ENCODE assay signal across 10 mouse cellular contexts in the genomic region with DNA sequence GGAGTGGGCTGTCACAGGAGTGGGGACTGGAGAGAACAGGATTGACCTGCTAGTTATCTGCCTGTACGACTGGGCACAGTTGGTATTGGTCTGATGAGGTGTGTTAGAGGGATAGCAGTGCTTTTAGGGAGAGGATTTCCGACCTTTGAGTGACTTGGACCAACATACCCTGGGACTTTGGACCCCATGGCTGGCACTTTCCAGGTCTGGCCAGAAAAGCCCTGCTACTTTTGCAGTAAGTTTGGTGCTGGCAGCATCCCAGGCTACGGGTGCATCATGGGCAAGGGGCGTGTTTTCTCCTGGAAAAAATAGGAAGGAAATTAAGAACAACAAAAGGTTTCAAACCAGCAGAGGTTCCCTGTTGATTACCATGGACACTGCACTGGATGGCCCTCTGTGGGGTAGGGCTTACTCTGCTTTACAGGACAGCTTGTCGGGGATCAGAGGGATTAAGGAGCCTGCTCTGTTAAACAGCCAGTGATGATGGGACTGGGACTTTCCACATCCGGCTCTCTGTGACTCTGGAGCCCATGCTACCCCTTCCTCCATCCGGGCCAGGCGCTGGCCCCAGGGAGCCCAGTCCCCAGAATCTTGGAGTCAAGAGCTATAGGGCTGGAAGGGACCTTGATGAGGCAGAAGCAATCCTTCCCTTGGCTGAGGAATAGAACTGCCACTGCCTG. TPM values are rescaled to one million over a fixed set of nuclear protein-coding genes. Genes with fewer than 3 reads are reported as not detected.
DNase-seq lines count a peak whose midpoint lies in the region; ATAC-seq and TF ChIP-seq lines count a peak whose summit lies in the region.
"Had no signal": no experiment of that assay in that cellular context is flagged by ENCODE, and none has a peak within 500 bp of the region (broad histone marks: within the 10 kb centered on the region; RNA-seq: fewer than 3 reads in every experiment).

No protein-coding gene starts in this region.

- no peak for TF ChIP-seq CTCF in cortical plate, adult 2 months (IDR thresholded peaks at IDR 0.05; ENCODE audit: extremely low read depth, insufficient read depth, low read length)

- no peak overlapping the region for H3K4me3 ChIP-seq in kidney, embryonic 15.5 days (replicated peaks)
- H3K4me3 ChIP-seq in cortical plate, adult 2 months (ENCODE audit: insufficient read depth, low read length) = no peak overlapping the region
- H3K4me3 ChIP-seq in limb, embryonic 13.5 days = no peak overlapping the region
- H3K4me3 ChIP-seq: midbrain, embryonic 12.5 days had no signal

- TF ChIP-seq POLR2A in cortical plate, adult 2 months (IDR thresholded peaks at IDR 0.05; ENCODE audit: extremely low read depth, insufficient read depth, low read length) = no peak

- H3K4me1 ChIP-seq in kidney, embryonic 15.5 days = peaks cover 74% of the 10 kb centered on the region
- H3K4me1 ChIP-seq in cortical plate, adult 2 months (ENCODE audit: control insufficient read depth, insufficient read depth, low read length) = peaks cover 23% of the 10 kb centered on the region
- peaks cover 48% of the 10 kb centered on the region for H3K4me1 ChIP-seq in limb, embryonic 13.5 days

- H3K4me2 ChIP-seq in kidney, embryonic 15.5 days = no peak overlapping the region
- H3K4me2 ChIP-seq in limb, embryonic 13.5 days (replicated peaks) = no peak overlapping the region
- H3K4me2 ChIP-seq: midbrain, embryonic 12.5 days had no signal

- ATAC-seq in kidney, embryonic 15.5 days (replicated peaks; ENCODE audit: low FRiP score) = no peak
- no peak for ATAC-seq in limb, embryonic 13.5 days (ENCODE audit: low FRiP score, low read depth)

- no peak overlapping the region for H3K27ac ChIP-seq in kidney, embryonic 15.5 days
- H3K27ac ChIP-seq in cortical plate, adult 2 months (ENCODE audit: insufficient read depth, low read length) = 0 out of 2 replicates have a peak overlapping the region, but pooled peaks have one; percentile 16
- H3K27ac ChIP-seq in limb, embryonic 13.5 days = no peak overlapping the region
- H3K27ac ChIP-seq: midbrain, embryonic 12.5 days had no signal

- H3K27me3 ChIP-seq in kidney, embryonic 15.5 days = no peaks in the 10 kb centered on the region
- no peaks in the 10 kb centered on the region for H3K27me3 ChIP-seq in limb, embryonic 13.5 days
- H3K27me3 ChIP-seq: midbrain, embryonic 12.5 days had no signal

- DNase-seq in kidney, adult 11 months = peak; percentile 91
- peak; percentile 49 for DNase-seq in heart, postnatal 4 days
- no peak for DNase-seq in layer of hippocampus, adult 9-10 months (ENCODE audit: low spot score)
- no peak for DNase-seq in MN1 (ENCODE audit: low spot score)
- DNase-seq in right cerebral cortex, postnatal 36 days (ENCODE audit: low spot score in 2 of 2) = no peak
- DNase-seq: thymus, postnatal 14 days had no signal

- H3K9ac ChIP-seq in kidney, embryonic 15.5 days = no peak overlapping the region
- peak overlapping the region; percentile 31; the same call in 1 of the 2 replicates for H3K9ac ChIP-seq in limb, embryonic 13.5 days
- H3K9ac ChIP-seq: midbrain, embryonic 12.5 days had no signal

- no peaks in the 10 kb centered on the region for H3K36me3 ChIP-seq in kidney, embryonic 15.5 days
- H3K36me3 ChIP-seq in limb, embryonic 13.5 days = no peaks in the 10 kb centered on the region
- H3K36me3 ChIP-seq: midbrain, embryonic 12.5 days had no signal

- no peaks in the 10 kb centered on the region for H3K9me3 ChIP-seq in kidney, embryonic 15.5 days (replicated peaks)
- H3K9me3 ChIP-seq in limb, embryonic 13.5 days = no peaks in the 10 kb centered on the region
- H3K9me3 ChIP-seq: midbrain, embryonic 12.5 days had no signal

- 72% methylated on average over 8 of the region's 8 CpGs for WGBS in kidney, embryonic 15.5 days
- 45% methylated on average over 8 of the region's 8 CpGs for WGBS in limb, embryonic 13.5 days

RNA-seq across cellular contexts. Expression of gene Stk40, which starts 4.4 kb away (rescaled TPM):
- polyA plus RNA-seq in kidney, embryonic 15.5 days (2015; fragmentation: Nextera tagmentation; extraction: Ambion mirVana) = 38.2 and 41.3 TPM in 2 replicates
- polyA plus RNA-seq in cortical plate, adult 2 months (2012; rRNA removed) = 15.9 and 17.5 TPM in 2 replicates
- total RNA-seq in heart, postnatal 4 days (2021) = 10 to 100 TPM; 32.5 to 33.2 TPM
- 38.7 and 39.0 TPM in 2 replicates for polyA plus RNA-seq in limb, embryonic 13.5 days (2015; fragmentation: Nextera tagmentation; extraction: Ambion mirVana)

RNA-seq across cellular contexts. Expression of gene Lsm10, which starts 11.8 kb away (rescaled TPM):
- polyA plus RNA-seq in kidney, embryonic 15.5 days (2015; fragmentation: Nextera tagmentation; extraction: Ambion mirVana) = 51.8 and 52.9 TPM in 2 replicates
- polyA plus RNA-seq in cortical plate, adult 2 months (2012; rRNA removed) = 25.5 TPM in 2 replicates
- 10 to 100 TPM; 17.3 to 18.4 TPM for total RNA-seq in heart, postnatal 4 days (2021)
- polyA plus RNA-seq in limb, embryonic 13.5 days (2015; fragmentation: Nextera tagmentation; extraction: Ambion mirVana) = 44.7 and 46.3 TPM in 2 replicates

RNA-seq across cellular contexts. Expression of gene Eva1b, which starts 39.3 kb away (rescaled TPM):
- 90.0 and 98.5 TPM in 2 replicates for polyA plus RNA-seq in kidney, embryonic 15.5 days (2015; fragmentation: Nextera tagmentation; extraction: Ambion mirVana)
- 7.6 and 7.9 TPM in 2 replicates for polyA plus RNA-seq in cortical plate, adult 2 months (2012; rRNA removed)
- total RNA-seq in heart, postnatal 4 days (2021) = 10 to 100 TPM; 27.3 to 29.3 TPM
- polyA plus RNA-seq in limb, embryonic 13.5 days (2015; fragmentation: Nextera tagmentation; extraction: Ambion mirVana) = 74.5 and 77.5 TPM in 2 replicates

RNA-seq across cellular contexts. Expression of gene Oscp1, which starts 49.8 kb away (rescaled TPM):
- polyA plus RNA-seq in kidney, embryonic 15.5 days (2015; fragmentation: Nextera tagmentation; extraction: Ambion mirVana) = 19.0 and 19.1 TPM in 2 replicates
- polyA plus RNA-seq in cortical plate, adult 2 months (2012; rRNA removed) = 20.3 and 21.4 TPM in 2 replicates
- 1 to 10 TPM; 4.9 to 5.9 TPM for total RNA-seq in heart, postnatal 4 days (2021)
- polyA plus RNA-seq in limb, embryonic 13.5 days (2015; fragmentation: Nextera tagmentation; extraction: Ambion mirVana) = 17.2 and 19.4 TPM in 2 replicates

RNA-seq across cellular contexts. Expression of gene Sh3d21, which starts 55.1 kb away (rescaled TPM):
- polyA plus RNA-seq in kidney, embryonic 15.5 days (2015; fragmentation: Nextera tagmentation; extraction: Ambion mirVana) = 8.3 and 9.5 TPM in 2 replicates
- 1.0 and 1.1 TPM in 2 replicates for polyA plus RNA-seq in cortical plate, adult 2 months (2012; rRNA removed)
- total RNA-seq in heart, postnatal 4 days (2021) = 1 to 10 TPM; 1.6 to 1.8 TPM
- polyA plus RNA-seq in limb, embryonic 13.5 days (2015; fragmentation: Nextera tagmentation; extraction: Ambion mirVana) = 9.3 and 10.5 TPM in 2 replicates

Comparison
In these comparisons a context has a peak if more than half of its experiments do, and no peak if none do; other contexts are left out.
1. DNase-seq: peak in kidney, adult 11 months (single experiment) and heart, postnatal 4 days (single experiment); none in layer of hippocampus, adult 9-10 months (single experiment), MN1 (single experiment) and right cerebral cortex, postnatal 36 days (0 of 2).